Mouse (Mus musculus) MEL (cell line): Measurements from ENCODE around the gene Ddx46.

ENCODE experiments used
- CTCF ChIP-seq, 3 experiments: IDR thresholded peaks in 2 of 3; conservative IDR thresholded peaks in 1 of 3; 2 replicates each; pipeline ENCODE4 v1.5.1; 2011 to 2012; ENCODE audit warnings: low read length in 3 of 3, low read depth in 2 of 3, mild to moderate bottlenecking in 2 of 3, improper control_type of control experiment in 1 of 3, inconsistent platforms in 1 of 3, mixed read lengths in 1 of 3, moderate library complexity in 1 of 3; ENCODE audit not compliant: control insufficient read depth in 1 of 3, insufficient read depth in 1 of 3, poor library complexity in 1 of 3, severe bottlenecking in 1 of 3
- GATA1 ChIP-seq: IDR thresholded peaks from 2 replicates; pipeline ENCODE4 v1.6.1; 2011; ENCODE audit warnings: low read depth, low read length, improper control_type of control experiment

GRCm38 (mm10) chr13:55634639-55635127, at the start of gene Ddx46:
- TF ChIP-seq CTCF (IDR thresholded peaks at IDR 0.05 in 2 of 3, conservative IDR thresholded peaks at IDR 0.05 in 1 of 3; ENCODE audit: control insufficient read depth in 1 of 3, insufficient read depth in 1 of 3, low read depth in 2 of 3, low read length in 3 of 3, poor library complexity in 1 of 3, severe bottlenecking in 1 of 3) = peak; percentile 82 to 91 (median 91)
- TF ChIP-seq GATA1 = no peak
